Mouse (Mus musculus) lung, embryonic 16.5 days (tissue): ENCODE results near the gene Olfr1353. TPM values are rescaled to one million over a fixed set of nuclear protein-coding genes. Genes with fewer than 3 reads are reported as not detected.
"Not testable (repeated sequence)": the region's sequence is repeated elsewhere in the genome, so short reads cannot be mapped to it uniquely, and the experiment has no call there.

Experiments used
- ATAC-seq: fragments of 200-750 bp; cut with Nextera tagmentation; 2 replicates; pipeline ENCODE4 v1.8.0; 2017; ENCODE audit warnings: low read depth, mild to moderate bottlenecking, moderate library complexity
- H3K27ac ChIP-seq: fragments of 300-500 bp; sonication (generic); 2 replicates; pipeline ENCODE4 v1.5.1; 2014; ENCODE audit warnings: mild to moderate bottlenecking, control low read depth, low read length
- H3K27me3 ChIP-seq: fragments of 300-500 bp; sonication (generic); 2 replicates; pipeline ENCODE4 v1.6.1; 2014; ENCODE audit warnings: low read depth, low read length, mixed read lengths; ENCODE audit not compliant: control insufficient read depth, insufficient read depth
- H3K36me3 ChIP-seq: fragments of 300-500 bp; sonication (generic); 2 replicates; pipeline ENCODE4 v1.6.1; 2014; ENCODE audit warnings: low read length; ENCODE audit not compliant: control insufficient read depth, insufficient read depth
- H3K4me1 ChIP-seq: fragments of 300-500 bp; sonication (generic); replicated peaks from 2 replicates; pipeline ENCODE4 v1.6.1; 2014; ENCODE audit warnings: low read length, mixed read lengths; ENCODE audit not compliant: control insufficient read depth, insufficient read depth
- H3K4me2 ChIP-seq: fragments of 300-500 bp; sonication (generic); 2 replicates; pipeline ENCODE4 v1.6.1; 2014; ENCODE audit warnings: low read depth, low read length, control low read depth
- H3K4me3 ChIP-seq: fragments of 300-500 bp; sonication (generic); 2 replicates; pipeline ENCODE4 v1.5.1; 2014; ENCODE audit warnings: mild to moderate bottlenecking, low read length, control low read depth
- H3K9ac ChIP-seq: fragments of 300-500 bp; sonication (generic); 2 replicates; pipeline ENCODE4 v1.6.1; 2014; ENCODE audit warnings: low read length, control low read depth
- H3K9me3 ChIP-seq: fragments of 300-500 bp; sonication (generic); 2 replicates; pipeline ENCODE4 v1.6.1; 2016; ENCODE audit warnings: low read length; ENCODE audit not compliant: control insufficient read depth
- WGBS: fragments of 180-500 bp; shearing (Covaris S2); extraction: QIAGEN DNeasy Blood & Tissue Kit; methylation state at CpG from one replicate; pipeline ENCODE4 v1.1.7; 2014; 5-methylcytosine and 5-hydroxymethylcytosine counted together
- polyA plus RNA-seq: library from polyadenylated mRNA; unstranded; fragments of >200 nt; fragmentation: Nextera tagmentation; extraction: Ambion mirVana; gene quantifications from 2 replicates; pipeline ENCODE4 v1.2.1, GENCODE M21; 2015

Gene Olfr1353
- polyA plus RNA-seq = not detected in 2 replicates

- H3K27me3 ChIP-seq, H3K4me1 ChIP-seq, H3K9me3 ChIP-seq, H3K4me2 ChIP-seq, ATAC-seq, H3K27ac ChIP-seq, H3K9ac ChIP-seq, H3K4me3 ChIP-seq, H3K36me3 ChIP-seq: not testable (repeated sequence)
These were observed at the start of gene Olfr1353 for GRCm38 (mm10) chr10:78963009-78963408. TSS of gene Olfr1353 (plus strand) at chr10:78963309.

GRCm38 (mm10) chr10:78950336-78950735 is 12.8 kb upstream of the Olfr1353 start, which contains the start of gene Olfr8:
TSS of gene Olfr8 (plus strand) at chr10:78950636.
- ATAC-seq, H3K4me2 ChIP-seq, H3K27me3 ChIP-seq, H3K9ac ChIP-seq, H3K9me3 ChIP-seq, H3K4me1 ChIP-seq, H3K4me3 ChIP-seq, H3K27ac ChIP-seq, H3K36me3 ChIP-seq: not testable (repeated sequence)
- WGBS = 85% methylated on average over 1 of the region's 1 CpGs

- Histone ChIP-seq H3K4me2 (no peak within 1 kb of the TSS), H3K9ac (no peak within 1 kb of the TSS), H3K27ac (no peak within 1 kb of the TSS), H3K27me3 (no peaks in the 10 kb centered on the region), H3K4me3 (no peak within 1 kb of the TSS), H3K36me3 (no peaks in the 10 kb centered on the region), H3K9me3 (no peaks in the 10 kb centered on the region), H3K4me1 (no peaks in the 10 kb centered on the region)
- ATAC-seq = no peak
These were observed 17.6 kb downstream of the Olfr1353 start, which contains the start of gene Olfr1352 for GRCm38 (mm10) chr10:78980750-78981149. TSS of gene Olfr1352 (plus strand) at chr10:78981050.

- H3K4me3 ChIP-seq = no peak within 1 kb of the TSS
- 72% methylated on average over 1 of the region's 1 CpGs for WGBS
These were observed 49.1 kb downstream of the Olfr1353 start, which contains the start of gene Olfr1351 for GRCm38 (mm10) chr10:79012172-79012571. TSS of gene Olfr1351 (plus strand) at chr10:79012472.

More at GRCm38 (mm10) chr10:79012172-79012571, 49.1 kb downstream of the Olfr1353 start, which contains the start of gene Olfr1351:
- ATAC-seq = no peak
- no peaks in the 10 kb centered on the region for H3K9me3 ChIP-seq
- H3K4me1 ChIP-seq = no peaks in the 10 kb centered on the region
- no peak within 1 kb of the TSS for H3K27ac ChIP-seq
- H3K36me3 ChIP-seq = no peaks in the 10 kb centered on the region
- no peak within 1 kb of the TSS for H3K9ac ChIP-seq
- no peaks in the 10 kb centered on the region for H3K27me3 ChIP-seq
- no peak within 1 kb of the TSS for H3K4me2 ChIP-seq

Other genes with a start within 250 kb of the Olfr1353 start
- 0.21 TPM in 1 of 2 replicates, not detected in the other for gene Casp14, start 245.0 kb upstream of the Olfr1353 start, polyA plus RNA-seq
- 0.16 TPM in 2 replicates for gene Ccdc105, start 210.2 kb upstream of the Olfr1353 start, polyA plus RNA-seq
- gene Slc1a6, start 182.8 kb upstream of the Olfr1353 start, polyA plus RNA-seq = 0.63 and 0.83 TPM in 2 replicates
- gene Olfr1356, start 111.1 kb upstream of the Olfr1353 start, polyA plus RNA-seq = not detected in 2 replicates
- gene Olfr1355, start 87.8 kb upstream of the Olfr1353 start, polyA plus RNA-seq = not detected in 2 replicates
- not detected in 2 replicates for gene Olfr1354, start 50.1 kb upstream of the Olfr1353 start, polyA plus RNA-seq
- gene Olfr8, start 12.7 kb upstream of the Olfr1353 start, polyA plus RNA-seq = not detected in 2 replicates
- gene Olfr1352, start 17.7 kb downstream of the Olfr1353 start, polyA plus RNA-seq = not detected in 2 replicates
- not detected in 2 replicates for gene Olfr1351, start 49.2 kb downstream of the Olfr1353 start, polyA plus RNA-seq
- not detected in 2 replicates for gene Olfr57, start 65.4 kb downstream of the Olfr1353 start, polyA plus RNA-seq
- gene 2610008E11Rik, start 134.3 kb downstream of the Olfr1353 start, polyA plus RNA-seq = 31.1 and 32.0 TPM in 2 replicates
- gene Vmn2r80, start 185.5 kb downstream of the Olfr1353 start, polyA plus RNA-seq = not detected in 2 replicates